Mouse (Mus musculus) urinary bladder, postnatal 10 days (tissue): Measurements from ENCODE around the gene Ptpn7.
"Not testable (repeated sequence)": the region's sequence is repeated elsewhere in the genome, so short reads cannot be mapped to it uniquely, and the experiment has no call there.

Experiments
- DNase-seq: peaks from one replicate; pipeline ENCODE4 v3.0.0; 2022; ENCODE audit warnings: low spot score

The Ptpn7 gene

DNA sequence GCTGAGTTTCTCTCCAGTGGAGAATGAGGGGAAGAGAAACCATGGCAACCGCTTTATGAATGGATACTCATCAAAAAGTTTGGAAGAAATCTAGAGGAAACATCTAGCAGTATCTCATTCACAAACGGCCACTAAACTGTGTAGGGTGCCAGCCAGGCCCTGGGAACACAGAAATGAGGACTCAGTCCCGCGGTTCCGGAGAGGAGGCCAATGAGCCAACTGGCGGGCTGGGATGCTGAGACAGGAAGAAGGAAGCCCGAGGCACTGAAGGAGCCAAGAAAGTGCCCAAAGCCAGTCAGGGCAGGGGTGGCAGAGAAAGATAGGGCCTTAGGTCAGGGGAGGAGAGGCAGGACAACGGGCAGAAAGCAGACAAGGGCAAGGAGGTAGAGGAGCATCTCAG lies 53.9 kb downstream of the Ptpn7 start:
- no peak for DNase-seq

DNA sequence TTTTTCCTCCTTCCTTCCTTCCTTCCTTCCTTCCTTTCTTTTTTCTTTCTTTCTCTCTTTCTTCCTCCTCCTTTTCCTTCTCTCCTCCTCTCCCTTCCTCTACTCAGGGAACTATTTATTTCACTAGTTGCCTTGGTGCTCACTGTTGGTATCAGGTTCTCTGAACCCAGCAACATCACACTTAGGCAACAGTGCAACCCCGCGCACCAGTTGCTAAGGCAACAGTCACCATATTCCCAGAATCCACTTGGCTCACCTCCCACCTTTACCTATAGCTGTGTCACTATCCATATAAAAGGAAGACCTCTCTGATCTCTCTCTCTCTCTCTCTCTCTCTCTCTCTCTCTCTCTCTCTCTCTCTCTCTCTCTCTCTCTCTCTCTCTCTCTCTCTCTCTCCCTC lies 54.5 kb downstream of the Ptpn7 start:
- DNase-seq: not testable (repeated sequence)

DNA sequence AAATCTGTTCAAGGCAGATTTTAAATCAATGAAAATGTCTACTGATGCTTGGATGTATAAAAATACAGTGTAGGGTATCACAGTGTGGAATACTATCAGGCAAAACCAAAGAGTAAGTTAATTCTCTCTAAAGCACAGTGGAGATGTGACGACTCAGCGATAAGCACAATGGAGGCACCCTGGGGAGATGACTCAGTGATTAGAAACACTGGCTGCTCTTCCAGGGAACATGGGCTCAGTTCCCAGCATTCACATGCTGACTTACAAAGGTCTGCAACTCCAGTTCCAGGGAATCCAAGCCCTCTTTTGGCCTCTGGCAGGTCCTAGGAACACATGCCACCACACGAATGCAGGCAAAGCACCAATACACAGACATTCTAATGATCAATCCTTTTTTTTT lies 55.7 kb downstream of the Ptpn7 start:
- DNase-seq: no peak

GRCm38 (mm10) chr1:135189186-135189585 lies 56.7 kb downstream of the Ptpn7 start:
- DNase-seq: no peak

DNA sequence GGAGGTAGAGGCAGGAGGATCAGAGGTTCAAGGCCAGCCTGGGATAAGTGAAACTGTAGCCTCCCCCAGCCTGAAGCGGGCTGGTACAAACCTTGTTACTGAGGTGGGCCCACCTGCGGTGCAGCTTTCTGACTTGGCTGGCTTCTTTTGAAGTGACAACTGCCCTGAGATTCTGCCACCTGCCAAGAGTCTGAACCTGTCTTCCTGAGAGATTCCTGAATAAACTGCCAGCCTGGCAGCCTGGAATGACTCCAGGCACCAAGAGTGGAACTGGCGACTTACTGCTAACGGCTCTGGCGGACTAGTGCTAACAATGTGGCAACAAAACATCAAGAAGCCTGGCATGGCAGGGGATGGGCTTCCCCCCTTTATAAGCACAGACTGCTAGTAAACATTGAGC lies 61.8 kb downstream of the Ptpn7 start:
- DNase-seq: not testable (repeated sequence)
